Mouse (Mus musculus): ENCODE results near the gene Use1.
"Not testable (repeated sequence)": the region's sequence is repeated elsewhere in the genome, so short reads cannot be mapped to it uniquely, and the experiment has no call there.

DNA sequence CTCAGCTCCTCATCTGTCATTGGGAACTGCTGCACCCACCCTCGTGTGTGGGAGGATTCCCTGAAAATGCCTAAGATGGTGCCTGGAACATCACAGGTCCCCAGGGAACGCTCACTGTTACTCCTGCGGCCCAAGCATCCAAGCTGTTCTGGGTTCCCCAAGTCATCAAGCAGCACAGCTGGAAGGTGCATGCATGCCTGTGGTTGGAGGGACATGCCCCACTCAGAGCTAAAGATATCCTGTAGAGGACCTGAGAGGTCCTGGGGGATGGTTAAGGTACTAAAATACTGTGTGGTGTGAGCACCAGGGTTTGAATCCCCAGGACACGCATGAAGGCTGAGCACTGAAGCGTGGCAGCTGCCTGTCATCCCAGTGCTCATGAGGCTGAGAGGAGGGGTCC is 48.0 kb upstream of the Use1 start:
- not testable (repeated sequence) for TF ChIP-seq CTCF (conservative IDR thresholded peaks at IDR 0.05; ENCODE audit: insufficient read depth, insufficient read length, low read depth, low read length); POLR2A (IDR thresholded peaks at IDR 0.05; ENCODE audit: low read depth, low read length)

Measured in kidney, adult 2 months (tissue).